Comparison of ENCODE assay signal across 42 mouse cellular contexts in the genomic region with DNA sequence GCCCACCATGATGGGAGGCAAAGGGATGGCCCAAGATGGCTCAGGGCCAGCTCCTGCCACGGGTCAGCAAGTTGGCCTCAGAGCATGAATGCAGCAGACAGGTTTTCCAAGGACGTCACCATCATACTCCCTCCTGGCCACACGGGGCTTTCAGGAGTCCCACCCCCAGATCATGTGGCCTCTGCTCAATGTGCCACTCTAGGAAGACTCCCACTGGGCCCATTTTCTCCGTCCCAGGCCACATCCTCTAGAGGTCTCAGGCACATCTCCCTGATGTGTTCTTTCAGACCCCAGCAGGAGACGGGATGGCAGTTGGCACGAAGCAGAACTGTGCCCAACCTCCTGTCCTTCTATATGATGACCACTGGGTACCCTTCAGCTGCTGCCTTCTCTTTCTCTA. TPM values are rescaled to one million over a fixed set of nuclear protein-coding genes. Genes with fewer than 3 reads are reported as not detected.
"Had no signal": no experiment of that assay in that cellular context is flagged by ENCODE, and none has a peak within 500 bp of the region (broad histone marks: within the 10 kb centered on the region; RNA-seq: fewer than 3 reads in every experiment).

No protein-coding gene starts in this region.

- H3K4me3 ChIP-seq: left cerebral cortex, adult 2 months; limb, embryonic 12.5 days; limb, embryonic 13.5 days; limb, embryonic 15.5 days; liver, embryonic 12.5 days; liver, embryonic 13.5 days; liver, embryonic 15.5 days; lung, embryonic 15.5 days; megakaryocyte, embryonic 14.5 days; midbrain, embryonic 10.5 days; midbrain, embryonic 12.5 days; midbrain, embryonic 13.5 days; myocyte; neural tube, embryonic 12.5 days; neural tube, embryonic 13.5 days had no signal

- ATAC-seq: liver, embryonic 12.5 days; liver, postnatal 0 days; lung, postnatal 0 days; midbrain, embryonic 13.5 days; midbrain, embryonic 16.5 days had no signal

- H3K9ac ChIP-seq: limb, embryonic 12.5 days; limb, embryonic 15.5 days; liver, embryonic 12.5 days; liver, embryonic 13.5 days; liver, embryonic 14.5 days; liver, embryonic 15.5 days; liver, postnatal 0 days; lung, embryonic 14.5 days; lung, embryonic 15.5 days; midbrain, embryonic 12.5 days; midbrain, embryonic 13.5 days; neural tube, embryonic 12.5 days; neural tube, embryonic 13.5 days had no signal

- H3K9me3 ChIP-seq: limb, embryonic 12.5 days; limb, embryonic 13.5 days; limb, embryonic 15.5 days; liver, embryonic 12.5 days; liver, embryonic 13.5 days; liver, embryonic 15.5 days; lung, embryonic 15.5 days; midbrain, embryonic 12.5 days; midbrain, embryonic 13.5 days; neural tube, embryonic 12.5 days; neural tube, embryonic 13.5 days had no signal

- H3K27ac ChIP-seq: left cerebral cortex, adult 2 months; limb, embryonic 12.5 days; limb, embryonic 13.5 days; limb, embryonic 15.5 days; liver, embryonic 12.5 days; liver, embryonic 13.5 days; liver, embryonic 14.5 days; liver, embryonic 15.5 days; lung, embryonic 15.5 days; macrophage; midbrain, embryonic 12.5 days; midbrain, embryonic 13.5 days; neural tube, embryonic 12.5 days; neural tube, embryonic 13.5 days had no signal

- H3K4me1 ChIP-seq: limb, embryonic 13.5 days; liver, embryonic 12.5 days; liver, embryonic 15.5 days; neural tube, embryonic 12.5 days; neural tube, embryonic 13.5 days had no signal

- H3K36me3 ChIP-seq: limb, embryonic 12.5 days; limb, embryonic 13.5 days; limb, embryonic 15.5 days; liver, embryonic 12.5 days; liver, embryonic 13.5 days; liver, embryonic 15.5 days; lung, embryonic 15.5 days; midbrain, embryonic 10.5 days; midbrain, embryonic 12.5 days; midbrain, embryonic 13.5 days; neural tube, embryonic 12.5 days; neural tube, embryonic 13.5 days had no signal

- H3K27me3 ChIP-seq: limb, embryonic 12.5 days; limb, embryonic 13.5 days; limb, embryonic 15.5 days; liver, embryonic 13.5 days; liver, embryonic 15.5 days; lung, embryonic 15.5 days; neural tube, embryonic 12.5 days; neural tube, embryonic 13.5 days had no signal

- H3K4me2 ChIP-seq: limb, embryonic 12.5 days; limb, embryonic 13.5 days; limb, embryonic 15.5 days; liver, embryonic 11.5 days; liver, embryonic 12.5 days; liver, embryonic 13.5 days; liver, embryonic 15.5 days; lung, embryonic 14.5 days; lung, embryonic 15.5 days; midbrain, embryonic 12.5 days; midbrain, embryonic 13.5 days; neural tube, embryonic 12.5 days; neural tube, embryonic 13.5 days had no signal

- DNase-seq: left cerebral cortex, postnatal 4 days; liver; liver, embryonic 13.5 days; liver, postnatal 0 days; lung, adult 18-20 months; lung, adult 2 months; lung, embryonic 14.5 days; lung, postnatal 10 days; lung, postnatal 14 days; lung, postnatal 36 days; lung, postnatal 4 days; midbrain, embryonic 14.5 days had no signal

RNA-seq across cellular contexts. Expression of a gene that starts 18.7 kb away (rescaled TPM):
- total RNA-seq: left cerebral cortex, adult 2 months; left cerebral cortex, postnatal 10 days; left cerebral cortex, postnatal 14 days; left cerebral cortex, postnatal 25 days; left cerebral cortex, postnatal 36 days; left cerebral cortex, postnatal 4 days; liver, adult 2 months; megakaryocyte progenitor cell, adult 5-6 weeks; megakaryocyte-erythroid progenitor cell, adult 5-6 weeks; midbrain, postnatal 0 days; monocyte, adult 5-6 weeks had no signal
- polyA plus RNA-seq: limb, embryonic 12.5 days; liver, adult 2 months; liver, embryonic 11.5 days; liver, embryonic 13.5 days; liver, embryonic 15.5 days; liver, embryonic 16.5 days; liver, postnatal 0 days; lung, embryonic 14.5 days; lung, embryonic 15.5 days; lung, embryonic 16.5 days; macrophage; midbrain, embryonic 10.5 days; midbrain, embryonic 13.5 days; midbrain, embryonic 14.5 days; midbrain, embryonic 16.5 days; midbrain, postnatal 0 days; neural tube, embryonic 12.5 days had no signal
